Mouse (Mus musculus) megakaryocyte-erythroid progenitor cell, adult 5-6 weeks (primary cell): ENCODE measurements around the gene Zfr2. TPM values are rescaled to one million over a fixed set of nuclear protein-coding genes. Genes with fewer than 3 reads are reported as not detected.

Experiments
- ATAC-seq: replicated peaks from 2 replicates; pipeline ENCODE4 v1.8.0; 2016; ENCODE audit warnings: mild to moderate bottlenecking, inconsistent platforms; ENCODE audit not compliant: severe bottlenecking, poor library complexity, low FRiP score, low TSS enrichment
- total RNA-seq, 2 experiments: library from RNA; stranded (forward) in 1 of 2; stranded (reverse) in 1 of 2; fragments of 200-1000, 215-1000 nt in 1 of 2; fragments of >200 nt in 1 of 2; fragmentation: Nextera tagmentation in 1 of 2; gene quantifications; 2 replicates each; pipeline ENCODE4 v1.2.3; 2014 to 2017

Zfr2 gene
- total RNA-seq, 2 experiments from 2014 or later = 1.1 TPM; not detected in 1

- ATAC-seq = no peak
These were observed 66.8 kb downstream of the Zfr2 start for GRCm38 (mm10) chr10:81299585-81300351.

- no peak for ATAC-seq
These were observed 67.5 kb downstream of the Zfr2 start for GRCm38 (mm10) chr10:81300352-81300907.

- no peak for ATAC-seq
These were observed 68.4 kb downstream of the Zfr2 start for GRCm38 (mm10) chr10:81301321-81301720.

Other genes starting within 250 kb of the Zfr2 start
Only the 30 nearest of the 32 such genes appear.
- gene Gng7, start 218.2 kb upstream of the Zfr2 start, total RNA-seq (2014; fragmentation: Nextera tagmentation) = 1.5 and 3.6 TPM in 2 replicates
- gene Gng7, start 218.2 kb upstream of the Zfr2 start, total RNA-seq (2017) = 0.14 and 0.46 TPM in 2 replicates
- not detected in 2 replicates for gene Diras1, start 207.5 kb upstream of the Zfr2 start, total RNA-seq (2014; fragmentation: Nextera tagmentation)
- gene Diras1, start 207.5 kb upstream of the Zfr2 start, total RNA-seq (2017) = not detected in 2 replicates
- gene Slc39a3, start 195.7 kb upstream of the Zfr2 start, total RNA-seq (2014; fragmentation: Nextera tagmentation) = 7.0 TPM in 2 replicates
- gene Slc39a3, start 195.7 kb upstream of the Zfr2 start, total RNA-seq (2017) = 3.4 and 7.2 TPM in 2 replicates
- gene Sgta, start 173.0 kb upstream of the Zfr2 start, total RNA-seq (2014; fragmentation: Nextera tagmentation) = 59.4 and 61.4 TPM in 2 replicates
- 34.2 and 41.6 TPM in 2 replicates for gene Sgta, start 173.0 kb upstream of the Zfr2 start, total RNA-seq (2017)
- 40.7 and 52.0 TPM in 2 replicates for gene Thop1, start 163.1 kb upstream of the Zfr2 start, total RNA-seq (2014; fragmentation: Nextera tagmentation)
- 46.0 and 58.3 TPM in 2 replicates for gene Thop1, start 163.1 kb upstream of the Zfr2 start, total RNA-seq (2017)
- gene Creb3l3, start 134.3 kb upstream of the Zfr2 start, total RNA-seq (2014; fragmentation: Nextera tagmentation) = not detected in 2 replicates
- not detected in 2 replicates for gene Creb3l3, start 134.3 kb upstream of the Zfr2 start, total RNA-seq (2017)
- gene Map2k2, start 127.2 kb upstream of the Zfr2 start, total RNA-seq (2014; fragmentation: Nextera tagmentation) = 111 and 122 TPM in 2 replicates
- gene Map2k2, start 127.2 kb upstream of the Zfr2 start, total RNA-seq (2017) = 38.7 and 50.2 TPM in 2 replicates
- 33.4 and 34.4 TPM in 2 replicates for gene Zbtb7a, start 97.9 kb upstream of the Zfr2 start, total RNA-seq (2014; fragmentation: Nextera tagmentation)
- 8.5 and 15.9 TPM in 2 replicates for gene Zbtb7a, start 97.9 kb upstream of the Zfr2 start, total RNA-seq (2017)
- gene Pias4, start 65.2 kb upstream of the Zfr2 start, total RNA-seq (2014; fragmentation: Nextera tagmentation) = 14.8 and 15.2 TPM in 2 replicates
- gene Pias4, start 65.2 kb upstream of the Zfr2 start, total RNA-seq (2017) = 5.4 and 20.8 TPM in 2 replicates
- gene Eef2, start 56.5 kb upstream of the Zfr2 start, total RNA-seq (2014; fragmentation: Nextera tagmentation) = 1,282 and 1,455 TPM in 2 replicates
- 1,743 and 1,799 TPM in 2 replicates for gene Eef2, start 56.5 kb upstream of the Zfr2 start, total RNA-seq (2017)
- gene Dapk3, start 50.1 kb upstream of the Zfr2 start, total RNA-seq (2014; fragmentation: Nextera tagmentation) = 27.7 and 51.7 TPM in 2 replicates
- gene Dapk3, start 50.1 kb upstream of the Zfr2 start, total RNA-seq (2017) = 16.2 and 30.9 TPM in 2 replicates
- gene 4930442H23Rik, start 49.3 kb upstream of the Zfr2 start, total RNA-seq (2014; fragmentation: Nextera tagmentation) = not detected in 2 replicates
- gene 4930442H23Rik, start 49.3 kb upstream of the Zfr2 start, total RNA-seq (2017) = not detected in 2 replicates
- gene Nmrk2, start 31.1 kb upstream of the Zfr2 start, total RNA-seq (2014; fragmentation: Nextera tagmentation) = not detected in 2 replicates
- not detected in 2 replicates for gene Nmrk2, start 31.1 kb upstream of the Zfr2 start, total RNA-seq (2017)
- not detected in 2 replicates for gene Atcay, start 2.3 kb upstream of the Zfr2 start, total RNA-seq (2014; fragmentation: Nextera tagmentation)
- gene Atcay, start 2.3 kb upstream of the Zfr2 start, total RNA-seq (2017) = not detected in 2 replicates
- gene Matk, start 19.8 kb downstream of the Zfr2 start, total RNA-seq (2014; fragmentation: Nextera tagmentation) = 2.9 and 9.8 TPM in 2 replicates
- gene Matk, start 19.8 kb downstream of the Zfr2 start, total RNA-seq (2017) = 5.5 and 5.6 TPM in 2 replicates
- gene Mrpl54, start 33.8 kb downstream of the Zfr2 start, total RNA-seq (2014; fragmentation: Nextera tagmentation) = 130 and 158 TPM in 2 replicates
- 157 and 212 TPM in 2 replicates for gene Mrpl54, start 33.8 kb downstream of the Zfr2 start, total RNA-seq (2017)
- 28.9 and 32.6 TPM in 2 replicates for gene Apba3, start 33.8 kb downstream of the Zfr2 start, total RNA-seq (2014; fragmentation: Nextera tagmentation)
- gene Apba3, start 33.8 kb downstream of the Zfr2 start, total RNA-seq (2017) = 2.6 and 16.7 TPM in 2 replicates
- gene Tjp3, start 58.4 kb downstream of the Zfr2 start, total RNA-seq (2014; fragmentation: Nextera tagmentation) = 0.81 and 7.3 TPM in 2 replicates
- gene Tjp3, start 58.4 kb downstream of the Zfr2 start, total RNA-seq (2017) = 1.3 and 2.5 TPM in 2 replicates
- 40.4 and 51.0 TPM in 2 replicates for gene Pip5k1c, start 59.8 kb downstream of the Zfr2 start, total RNA-seq (2014; fragmentation: Nextera tagmentation)
- gene Pip5k1c, start 59.8 kb downstream of the Zfr2 start, total RNA-seq (2017) = 17.3 and 26.2 TPM in 2 replicates
- 26.4 and 46.2 TPM in 2 replicates for gene Cactin, start 87.9 kb downstream of the Zfr2 start, total RNA-seq (2014; fragmentation: Nextera tagmentation)
- 30.4 and 33.4 TPM in 2 replicates for gene Cactin, start 87.9 kb downstream of the Zfr2 start, total RNA-seq (2017)
- gene Tbxa2r, start 95.6 kb downstream of the Zfr2 start, total RNA-seq (2014; fragmentation: Nextera tagmentation) = 0.66 and 2.3 TPM in 2 replicates
- gene Tbxa2r, start 95.6 kb downstream of the Zfr2 start, total RNA-seq (2017) = 0.52 TPM in 1 of 2 replicates, not detected in the other
- gene Gipc3, start 110.1 kb downstream of the Zfr2 start, total RNA-seq (2014; fragmentation: Nextera tagmentation) = not detected in 2 replicates
- not detected in 2 replicates for gene Gipc3, start 110.1 kb downstream of the Zfr2 start, total RNA-seq (2017)
- gene Hmg20b, start 117.3 kb downstream of the Zfr2 start, total RNA-seq (2014; fragmentation: Nextera tagmentation) = 25.7 and 37.6 TPM in 2 replicates
- 44.2 and 61.1 TPM in 2 replicates for gene Hmg20b, start 117.3 kb downstream of the Zfr2 start, total RNA-seq (2017)
- 15.7 and 16.4 TPM in 2 replicates for gene Mfsd12, start 124.3 kb downstream of the Zfr2 start, total RNA-seq (2014; fragmentation: Nextera tagmentation)
- gene Mfsd12, start 124.3 kb downstream of the Zfr2 start, total RNA-seq (2017) = 13.9 and 14.1 TPM in 2 replicates
- gene 4930404N11Rik, start 132.7 kb downstream of the Zfr2 start, total RNA-seq (2014; fragmentation: Nextera tagmentation) = 0.70 TPM in 1 of 2 replicates, not detected in the other
- gene 4930404N11Rik, start 132.7 kb downstream of the Zfr2 start, total RNA-seq (2017) = 1.9 TPM in 1 of 2 replicates, not detected in the other
- 28.5 and 50.0 TPM in 2 replicates for gene Fzr1, start 145.4 kb downstream of the Zfr2 start, total RNA-seq (2014; fragmentation: Nextera tagmentation)
- 12.2 and 14.9 TPM in 2 replicates for gene Fzr1, start 145.4 kb downstream of the Zfr2 start, total RNA-seq (2017)
- gene Dohh, start 151.3 kb downstream of the Zfr2 start, total RNA-seq (2014; fragmentation: Nextera tagmentation) = 12.3 and 31.4 TPM in 2 replicates
- gene Dohh, start 151.3 kb downstream of the Zfr2 start, total RNA-seq (2017) = 31.2 and 37.8 TPM in 2 replicates
- gene Gm48551, start 151.3 kb downstream of the Zfr2 start, total RNA-seq (2014; fragmentation: Nextera tagmentation) = 1.2 and 6.3 TPM in 2 replicates
- gene Gm48551, start 151.3 kb downstream of the Zfr2 start, total RNA-seq (2017) = 0.11 and 2.6 TPM in 2 replicates
- gene Gm48552, start 155.8 kb downstream of the Zfr2 start, total RNA-seq (2014; fragmentation: Nextera tagmentation) = 4.0 TPM in 1 of 2 replicates, not detected in the other
- not detected in 2 replicates for gene Gm48552, start 155.8 kb downstream of the Zfr2 start, total RNA-seq (2017)
- 7.7 and 12.8 TPM in 2 replicates for gene Smim24, start 159.9 kb downstream of the Zfr2 start, total RNA-seq (2014; fragmentation: Nextera tagmentation)
- 7.4 and 7.5 TPM in 2 replicates for gene Smim24, start 159.9 kb downstream of the Zfr2 start, total RNA-seq (2017)